Mouse (Mus musculus) macrophage (primary cell): Measurements from ENCODE around the gene Hic2. TPM values are rescaled to one million over a fixed set of nuclear protein-coding genes. Genes with fewer than 3 reads are reported as not detected.
"Not testable (repeated sequence)": the region's sequence is repeated elsewhere in the genome, so short reads cannot be mapped to it uniquely, and the experiment has no call there.

Source experiments
- H3K27ac ChIP-seq: fragments of 350-480 bp; formaldehyde crosslinking; 2 replicates; pipeline ENCODE4 v1.9.0; 2021
- H3K36me3 ChIP-seq: fragments of 350-480 bp; formaldehyde crosslinking; 2 replicates; pipeline ENCODE4 v1.9.0; 2021; ENCODE audit errors: inconsistent target
- H3K4me3 ChIP-seq: fragments of 350-480 bp; formaldehyde crosslinking; 2 replicates; pipeline ENCODE4 v1.9.0; 2021; ENCODE audit errors: inconsistent target
- H3K79me2 ChIP-seq: fragments of 350-480 bp; formaldehyde crosslinking; 2 replicates; pipeline ENCODE4 v1.9.0; 2021; ENCODE audit errors: inconsistent target
- WGBS: methylation state at CpG from one replicate; pipeline ENCODE4 v1.1.7; 2026; ENCODE audit warnings: inconsistent platforms; ENCODE audit not compliant: missing documents; 5-methylcytosine and 5-hydroxymethylcytosine counted together
- polyA plus RNA-seq: library from polyadenylated mRNA; stranded (reverse); fragments of 250-400 nt; gene quantifications from 3 replicates; pipeline ENCODE4 v1.2.4, GENCODE M21; 2018; ENCODE audit warnings: inconsistent platforms

Gene Hic2
- polyA plus RNA-seq, 1 experiment from 2014 or later, result 1.4 TPM

- WGBS, result 57% methylated on average over 8 of the region's 8 CpGs
- Histone ChIP-seq H3K27ac (no peak overlapping the region), H3K79me2 (no peaks in the 10 kb centered on the region), H3K4me3 (no peak overlapping the region), H3K36me3 (no peaks in the 10 kb centered on the region)
These were observed 16.3 kb upstream of the Hic2 start for GRCm38 (mm10) chr16:17216934-17217633.

DNA sequence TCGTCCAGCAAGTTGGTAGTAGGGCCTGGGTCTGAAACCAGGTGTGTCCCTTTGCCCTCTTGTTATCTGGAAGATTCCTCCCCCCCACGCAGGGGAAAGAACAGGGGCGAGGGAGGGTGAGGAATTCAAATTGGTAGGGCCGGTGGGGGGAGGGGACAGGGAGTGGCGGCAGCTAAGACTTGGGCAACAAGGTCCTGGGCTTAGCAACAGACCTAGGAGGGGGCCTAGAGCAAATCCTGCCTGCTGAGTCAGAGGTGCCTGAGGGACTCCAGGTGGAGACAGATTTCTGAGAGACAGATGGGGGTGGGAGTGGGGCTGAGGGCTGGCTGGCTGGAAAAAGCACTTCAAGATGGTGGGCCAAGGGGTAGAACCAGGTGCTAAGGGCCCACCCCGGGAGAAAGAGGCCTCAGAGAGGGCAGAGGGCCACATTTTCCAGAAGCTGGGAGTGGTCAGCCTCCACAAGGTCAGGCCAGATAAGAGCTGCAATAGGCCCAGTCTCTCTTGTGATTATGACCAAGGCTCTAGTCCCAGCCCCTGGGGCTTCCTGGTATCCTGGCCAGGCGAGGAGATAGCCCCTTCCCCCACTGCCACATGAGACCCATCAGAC, 13.1 kb upstream of the Hic2 start:
- no peaks in the 10 kb centered on the region for H3K79me2 ChIP-seq
- no peak overlapping the region for H3K4me3 ChIP-seq
- H3K27ac ChIP-seq, result no peak overlapping the region
- H3K36me3 ChIP-seq, result no peaks in the 10 kb centered on the region
- 81% methylated on average over 7 of the region's 7 CpGs for WGBS

- H3K36me3 ChIP-seq, result no peaks in the 10 kb centered on the region
- no peaks in the 10 kb centered on the region for H3K79me2 ChIP-seq
- no peak overlapping the region for H3K27ac ChIP-seq
- H3K4me3 ChIP-seq, result no peak overlapping the region
- WGBS, result 28% methylated on average over 23 of the region's 25 CpGs
These were observed 11.2 kb upstream of the Hic2 start for GRCm38 (mm10) chr16:17222197-17222596.

GRCm38 (mm10) chr16:17225584-17225983, 7.8 kb upstream of the Hic2 start:
- Histone ChIP-seq H3K79me2 (no peaks in the 10 kb centered on the region), H3K27ac (no peak overlapping the region), H3K36me3 (no peaks in the 10 kb centered on the region), H3K4me3 (no peak overlapping the region)
- 85% methylated on average over 4 of the region's 5 CpGs for WGBS

GRCm38 (mm10) chr16:17226496-17226895, 6.9 kb upstream of the Hic2 start:
- H3K27ac ChIP-seq, result no peak overlapping the region
- no peaks in the 10 kb centered on the region for H3K36me3 ChIP-seq
- no peaks in the 10 kb centered on the region for H3K79me2 ChIP-seq
- H3K4me3 ChIP-seq, result no peak overlapping the region

DNA sequence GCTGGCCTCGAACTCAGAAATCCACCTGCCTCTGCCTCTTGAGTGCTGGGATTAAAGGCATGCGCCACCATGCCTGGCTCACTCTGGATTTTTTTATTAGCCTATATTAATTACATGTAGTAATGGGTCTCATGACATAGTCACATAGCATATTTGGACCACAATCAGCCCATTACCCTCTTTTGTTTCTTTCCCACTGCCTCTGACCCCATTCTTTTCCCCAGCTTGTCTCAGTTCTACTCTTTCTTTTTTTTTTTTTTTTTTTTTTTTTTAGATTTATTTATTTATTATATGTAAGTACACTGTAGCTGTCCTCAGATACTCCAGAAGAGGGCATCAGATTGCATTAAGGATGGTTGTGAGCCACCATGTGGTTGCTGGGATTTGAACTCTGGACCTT, 1.8 kb upstream of the Hic2 start:
- H3K4me3 ChIP-seq, H3K36me3 ChIP-seq, H3K27ac ChIP-seq: not testable (repeated sequence)
- 100% methylated on average over 1 of the region's 2 CpGs for WGBS
- H3K79me2 ChIP-seq, result peaks cover 27% of the 10 kb centered on the region

GRCm38 (mm10) chr16:17233702-17234498, 528 bp downstream of the Hic2 start:
- Histone ChIP-seq H3K4me3 (peak overlapping the region; percentile 64), H3K27ac (no peak overlapping the region), H3K79me2 (peaks cover 50% of the 10 kb centered on the region), H3K36me3 (no peaks in the 10 kb centered on the region)
- under 1% methylated on average over 30 of the region's 62 CpGs for WGBS

GRCm38 (mm10) chr16:17234499-17234895, 1.1 kb downstream of the Hic2 start:
- H3K79me2 ChIP-seq, result peaks cover 55% of the 10 kb centered on the region
- WGBS, result 15% methylated on average over 12 of the region's 12 CpGs
- no peak overlapping the region for H3K27ac ChIP-seq
- peak overlapping the region; percentile 64 for H3K4me3 ChIP-seq
- H3K36me3 ChIP-seq, result no peaks in the 10 kb centered on the region

- no peaks in the 10 kb centered on the region for H3K36me3 ChIP-seq
- H3K27ac ChIP-seq, result no peak overlapping the region
- H3K4me3 ChIP-seq, result no peak overlapping the region
- H3K79me2 ChIP-seq, result peaks cover 61% of the 10 kb centered on the region
- WGBS, result 82% methylated on average over 9 of the region's 9 CpGs
These were observed 1.7 kb downstream of the Hic2 start for GRCm38 (mm10) chr16:17234916-17235665.

DNA sequence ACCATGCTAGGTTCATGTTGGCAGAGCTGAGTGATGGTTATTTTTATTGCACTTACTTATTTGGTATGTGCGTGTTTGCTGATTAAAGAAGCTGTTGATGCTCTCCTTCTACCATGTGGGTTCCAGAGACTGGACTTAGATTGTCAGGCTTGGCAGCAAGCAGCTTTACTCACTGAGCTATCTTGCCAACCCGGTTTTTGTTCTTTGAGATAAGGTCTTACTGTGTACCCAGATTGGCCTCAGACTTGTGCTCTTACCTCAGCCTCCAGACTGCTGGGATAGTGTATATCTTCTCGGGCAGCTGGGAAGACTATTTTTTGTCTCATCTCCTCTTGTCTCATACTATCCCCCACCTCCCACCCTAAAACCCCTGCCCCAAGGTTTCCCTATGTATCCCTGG, 4.3 kb downstream of the Hic2 start:
- WGBS, result 93% methylated on average over 3 of the region's 3 CpGs
- H3K36me3 ChIP-seq, result no peaks in the 10 kb centered on the region
- no peak overlapping the region for H3K4me3 ChIP-seq
- no peak overlapping the region for H3K27ac ChIP-seq
- peaks cover 76% of the 10 kb centered on the region for H3K79me2 ChIP-seq

DNA sequence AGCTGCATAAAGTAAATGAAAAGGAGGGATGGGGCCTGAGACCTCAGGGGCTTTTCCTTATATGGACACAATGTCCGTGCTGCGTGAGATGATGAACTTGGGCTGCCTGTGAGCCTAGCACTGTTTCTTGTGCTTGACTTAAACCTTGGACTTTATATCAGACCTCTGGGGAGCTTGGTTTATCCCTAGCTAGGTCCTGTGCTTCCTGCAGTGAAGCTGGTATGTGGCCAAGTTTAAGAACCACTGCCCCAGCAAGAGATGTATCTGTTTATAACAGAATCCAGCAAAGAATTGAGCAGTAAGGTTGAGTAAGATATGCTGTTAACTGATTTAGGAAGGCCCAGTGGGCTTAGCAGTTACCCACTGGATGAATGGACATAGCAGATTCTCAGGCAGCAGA, 6.0 kb downstream of the Hic2 start:
- Histone ChIP-seq H3K4me3 (no peak overlapping the region), H3K79me2 (peaks cover 80% of the 10 kb centered on the region), H3K36me3 (no peaks in the 10 kb centered on the region), H3K27ac (no peak overlapping the region)
- WGBS, result 88% methylated on average over 2 of the region's 2 CpGs

GRCm38 (mm10) chr16:17243731-17244130, 10.4 kb downstream of the Hic2 start:
- Histone ChIP-seq H3K36me3 (no peaks in the 10 kb centered on the region), H3K79me2 (peaks cover 42% of the 10 kb centered on the region; the same call in 1 of the 2 replicates), H3K4me3 (no peak overlapping the region), H3K27ac (no peak overlapping the region)
- WGBS, result 60% methylated on average over 1 of the region's 1 CpGs

DNA sequence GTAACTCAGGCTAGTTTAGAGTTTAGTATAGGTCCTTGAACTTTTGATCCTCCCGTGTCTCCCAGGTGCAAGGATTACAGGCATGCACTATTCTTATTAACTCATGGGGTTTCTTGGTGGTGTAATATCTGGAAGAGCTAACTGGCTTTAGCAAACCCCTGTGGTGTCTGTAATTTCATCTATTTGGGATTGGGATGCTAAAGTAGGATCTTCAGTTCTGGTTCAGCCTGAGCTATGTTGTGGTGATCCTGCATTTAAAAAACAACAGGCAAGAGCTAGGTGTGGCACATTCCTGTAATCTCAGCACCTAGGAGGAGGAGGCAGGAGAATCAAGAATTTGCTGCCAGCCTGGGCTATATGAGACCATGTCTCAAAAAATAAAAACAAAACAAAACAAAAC, 11.6 kb downstream of the Hic2 start:
- Histone ChIP-seq H3K36me3 (no peaks in the 10 kb centered on the region), H3K4me3 (no peak overlapping the region), H3K79me2 (peaks cover 34% of the 10 kb centered on the region; the same call in 1 of the 2 replicates), H3K27ac (no peak overlapping the region)
- WGBS, result 100% methylated on average over 1 of the region's 1 CpGs

DNA sequence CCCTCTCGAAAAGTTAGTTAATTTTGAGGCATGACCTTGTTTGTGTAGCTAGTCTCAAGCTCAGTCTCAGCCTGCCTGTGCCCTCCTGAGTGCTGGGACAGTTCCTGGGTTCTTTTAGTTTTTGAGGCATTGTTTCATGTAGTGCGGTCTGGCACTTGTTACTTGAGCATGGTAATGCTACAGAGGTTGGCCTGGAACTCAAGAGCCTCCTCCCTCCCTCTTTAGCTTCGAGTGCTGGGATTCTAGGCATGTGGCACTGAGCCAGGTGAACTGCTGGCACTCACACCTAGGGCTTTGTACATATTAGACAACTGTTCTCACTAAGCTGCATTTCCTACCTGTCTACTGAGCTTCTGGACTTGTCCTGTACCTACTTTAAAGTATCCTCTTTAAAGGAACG, 14.4 kb downstream of the Hic2 start:
- Histone ChIP-seq H3K27ac (no peak overlapping the region), H3K79me2 (peaks cover 25% of the 10 kb centered on the region; the same call in 1 of the 2 replicates), H3K4me3 (no peak overlapping the region), H3K36me3 (no peaks in the 10 kb centered on the region)
- 92% methylated on average over 4 of the region's 4 CpGs for WGBS
